Mouse (Mus musculus): ENCODE results near the gene Chic2. TPM values are rescaled to one million over a fixed set of nuclear protein-coding genes. Genes with fewer than 3 reads are reported as not detected.
A peak's percentile ranks its signal among the peaks of the same experiment; 100 is the strongest.

The Chic2 gene
- polyA plus RNA-seq, 1 experiment = 36.9 TPM

DNA sequence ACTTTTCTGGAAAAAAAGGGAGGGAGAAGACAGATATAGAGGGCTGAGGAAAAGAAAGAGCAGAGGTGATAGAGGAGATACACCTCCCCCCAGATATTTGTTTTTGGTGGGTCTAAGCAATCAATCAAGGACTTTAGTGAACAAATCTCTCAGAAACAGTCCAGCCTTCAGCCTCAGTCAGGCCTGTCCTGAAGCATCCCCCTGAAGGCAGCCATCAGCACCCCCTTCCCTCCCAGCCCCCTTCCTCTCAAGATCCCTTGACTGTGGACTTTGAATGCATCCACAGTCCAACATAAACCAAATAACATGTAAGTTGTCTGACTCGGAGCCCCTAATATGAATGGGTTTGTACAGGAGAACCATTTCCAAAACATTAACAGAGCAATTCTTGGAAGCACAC lies 28.6 kb upstream of the Chic2 start:
- TF ChIP-seq GATA1 (IDR thresholded peaks at IDR 0.05; ENCODE audit: low read length) = no peak

DNA sequence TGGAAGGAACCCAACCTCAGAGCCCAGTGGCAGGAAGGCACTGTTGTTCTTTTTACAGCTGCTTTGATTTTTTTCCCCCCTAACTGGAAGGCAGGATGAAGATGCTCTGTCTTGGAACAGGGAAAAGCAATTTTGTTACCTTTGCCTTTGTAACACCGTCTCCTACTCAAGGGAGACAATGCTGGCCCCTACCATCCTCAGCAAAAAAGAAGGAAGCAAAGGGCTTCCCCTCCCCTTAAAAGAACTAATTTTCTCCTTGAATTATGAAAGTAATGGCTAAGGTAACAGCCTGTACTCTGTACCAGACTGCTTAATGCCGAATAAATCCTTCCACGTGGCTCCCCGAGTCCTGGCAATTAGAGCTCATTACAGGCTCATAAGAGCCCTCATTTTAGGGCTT lies 28.0 kb upstream of the Chic2 start:
- no peak for TF ChIP-seq GATA1 (IDR thresholded peaks at IDR 0.05; ENCODE audit: low read length)

DNA sequence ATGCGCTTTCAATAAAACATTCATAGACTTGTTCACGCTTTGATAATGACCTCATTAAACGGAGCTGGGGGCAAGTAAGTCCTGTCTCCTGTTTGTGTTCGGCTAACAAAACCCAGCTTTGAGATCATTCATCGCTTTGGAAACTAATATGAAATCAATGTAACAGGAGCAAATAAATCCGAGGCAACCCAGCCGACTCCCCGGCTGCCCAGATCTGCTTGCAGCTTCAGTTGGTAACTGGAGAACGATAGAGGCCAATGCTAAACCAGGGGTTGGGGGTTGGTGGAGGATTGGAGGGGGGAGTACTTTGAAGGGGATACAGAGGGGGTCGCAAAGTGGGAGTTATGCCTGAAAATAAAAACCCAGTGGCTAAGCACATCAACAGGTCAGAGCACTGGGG lies 27.4 kb upstream of the Chic2 start:
- TF ChIP-seq GATA1 (IDR thresholded peaks at IDR 0.05; ENCODE audit: low read length) = no peak

DNA sequence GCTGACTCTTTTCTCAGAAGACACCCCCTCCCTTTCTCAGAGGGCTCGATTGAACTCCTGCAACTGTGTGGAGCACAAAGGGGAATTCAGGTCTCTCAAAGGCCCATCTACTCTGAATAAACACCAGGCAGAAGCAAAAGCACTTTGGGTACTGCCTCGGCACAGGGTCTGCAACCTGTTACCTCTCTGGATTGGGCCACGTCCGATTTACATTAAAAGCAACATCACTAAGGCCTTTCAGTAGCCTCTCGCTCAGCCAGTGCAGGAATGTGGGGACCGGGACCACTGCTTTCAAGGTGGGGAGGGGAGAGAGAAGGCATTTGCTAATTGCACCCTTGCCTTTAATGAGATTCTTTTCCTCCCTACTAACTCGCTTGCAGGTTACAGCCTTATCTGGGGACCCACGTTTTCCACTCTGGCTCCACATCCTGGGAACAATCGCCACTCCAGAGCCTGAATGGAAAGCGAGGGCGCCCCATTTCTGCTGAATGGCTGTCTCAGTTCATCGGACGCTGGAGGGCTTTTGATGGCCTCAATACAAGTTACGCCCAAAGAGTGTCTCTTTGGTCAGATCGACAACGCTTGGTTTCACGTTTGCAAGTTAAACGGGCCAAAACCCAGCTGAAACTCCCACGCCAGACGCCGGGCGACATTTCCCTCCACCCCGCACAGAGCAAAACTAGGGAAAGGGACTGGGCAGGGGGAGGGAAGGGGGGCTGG lies 26.2 kb upstream of the Chic2 start:
- TF ChIP-seq GATA1 (IDR thresholded peaks at IDR 0.05; ENCODE audit: low read length) = no peak

DNA sequence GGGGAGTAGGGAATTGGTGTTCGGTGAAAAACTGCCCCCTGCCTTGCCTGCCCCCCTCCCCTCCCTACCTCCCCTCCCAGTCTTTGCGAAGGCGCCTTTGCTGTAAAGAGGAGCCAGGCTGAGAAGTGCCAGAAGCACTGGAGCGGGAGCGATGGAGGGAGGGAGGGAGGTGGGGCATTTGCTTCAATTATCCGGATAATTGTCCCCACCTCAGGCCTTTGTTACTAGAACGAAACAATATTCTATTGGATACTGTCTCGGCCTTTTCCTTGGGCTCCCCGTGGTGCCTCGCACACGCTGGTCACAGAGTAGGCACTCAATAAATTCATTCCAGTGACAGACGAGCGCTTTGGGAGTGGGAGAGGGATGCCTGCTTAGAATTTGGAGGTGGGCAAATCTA lies 25.6 kb upstream of the Chic2 start:
- TF ChIP-seq GATA1 (IDR thresholded peaks at IDR 0.05; ENCODE audit: low read length) = no peak

DNA sequence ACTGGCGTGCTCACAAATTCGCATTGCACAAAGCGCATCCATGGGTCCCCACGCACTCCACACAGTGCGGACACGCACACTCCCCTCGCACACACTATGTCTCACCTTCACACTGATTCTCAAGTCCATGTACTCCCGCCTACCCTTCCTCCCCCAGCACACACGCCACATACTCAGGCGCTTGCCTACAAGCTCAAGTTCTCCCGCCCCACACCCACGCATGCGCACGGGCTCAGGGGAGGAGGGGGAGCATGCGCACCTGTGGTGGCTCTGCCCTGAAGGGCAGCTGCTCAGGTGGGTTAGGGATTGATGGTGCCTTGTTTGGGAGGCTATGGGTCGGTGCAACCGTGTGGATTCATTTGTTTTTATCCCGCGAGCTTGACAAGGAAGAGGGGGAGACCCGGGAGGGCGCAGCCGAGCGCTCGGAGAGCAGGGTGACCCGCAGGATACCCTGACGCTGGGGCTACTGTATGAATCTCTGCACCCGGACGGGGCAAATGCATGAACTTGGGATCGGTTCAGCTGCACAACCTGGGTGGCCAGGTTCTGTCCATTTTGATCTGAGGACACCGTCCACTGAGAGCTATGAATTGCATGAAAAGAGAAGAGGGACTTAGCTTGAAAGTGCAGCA lies 22.7 kb upstream of the Chic2 start:
- TF ChIP-seq GATA1 (IDR thresholded peaks at IDR 0.05; ENCODE audit: low read length) = no peak

DNA sequence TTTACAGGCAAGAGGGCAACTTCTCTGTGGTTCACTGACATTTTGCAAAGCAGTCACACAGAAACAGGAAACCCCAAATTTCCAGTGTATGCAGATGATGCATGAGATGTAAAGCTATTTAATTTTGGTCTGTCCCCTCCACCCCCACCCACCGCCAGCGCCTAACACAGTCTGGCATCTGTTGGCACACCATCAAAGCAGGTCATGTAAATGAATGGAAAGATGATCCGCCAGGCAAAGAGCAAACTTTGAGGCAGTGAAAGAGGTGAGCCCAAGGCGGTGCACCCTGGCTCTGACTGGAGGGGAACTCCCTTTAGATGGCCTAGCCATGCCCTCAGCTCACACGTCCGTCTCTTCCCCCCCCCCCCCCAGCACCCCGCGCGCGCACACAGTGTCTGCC lies 22.1 kb upstream of the Chic2 start:
- no peak for TF ChIP-seq GATA1 (IDR thresholded peaks at IDR 0.05; ENCODE audit: low read length)

DNA sequence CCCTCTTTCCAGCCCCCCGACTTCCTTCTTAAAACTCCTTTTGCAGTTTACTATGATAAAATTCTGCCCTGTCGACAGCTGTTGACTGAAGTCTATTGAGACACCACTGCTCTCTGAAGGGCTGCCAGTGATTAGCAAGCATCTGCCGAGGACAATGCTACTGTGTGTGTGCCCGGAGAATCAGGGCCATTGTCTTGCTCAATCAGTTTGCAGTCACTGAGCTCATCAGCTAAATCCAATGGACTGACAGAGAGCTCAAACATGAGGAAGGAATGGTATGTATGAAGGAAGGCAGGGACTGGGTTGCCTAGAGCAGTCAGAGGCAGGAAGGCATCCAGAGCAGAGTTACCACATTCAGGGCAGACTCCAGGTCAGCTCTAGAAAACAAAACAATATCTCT lies 18.6 kb upstream of the Chic2 start:
- no peak for TF ChIP-seq GATA1 (IDR thresholded peaks at IDR 0.05; ENCODE audit: low read length)

DNA sequence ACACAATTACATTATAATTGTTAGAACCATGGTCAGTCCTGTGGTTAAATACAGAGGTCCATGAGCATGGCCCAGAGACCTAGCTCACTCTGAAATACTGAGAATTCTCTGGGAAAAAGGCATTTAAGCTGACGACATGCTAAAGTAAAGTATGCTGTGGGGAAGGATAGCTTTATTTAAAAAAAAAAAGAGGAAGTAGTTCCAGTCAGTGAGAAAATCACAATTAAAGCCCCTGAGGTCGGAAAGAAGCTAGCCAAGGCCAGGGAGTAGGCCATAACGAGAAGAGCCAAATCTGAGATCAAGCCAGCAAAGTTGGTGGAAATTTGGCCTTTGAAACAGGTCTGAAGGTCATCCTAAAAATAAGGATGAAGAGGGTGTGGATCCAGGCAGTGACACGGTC lies 6.5 kb upstream of the Chic2 start:
- no peak for TF ChIP-seq GATA1 (IDR thresholded peaks at IDR 0.05; ENCODE audit: low read length)

DNA sequence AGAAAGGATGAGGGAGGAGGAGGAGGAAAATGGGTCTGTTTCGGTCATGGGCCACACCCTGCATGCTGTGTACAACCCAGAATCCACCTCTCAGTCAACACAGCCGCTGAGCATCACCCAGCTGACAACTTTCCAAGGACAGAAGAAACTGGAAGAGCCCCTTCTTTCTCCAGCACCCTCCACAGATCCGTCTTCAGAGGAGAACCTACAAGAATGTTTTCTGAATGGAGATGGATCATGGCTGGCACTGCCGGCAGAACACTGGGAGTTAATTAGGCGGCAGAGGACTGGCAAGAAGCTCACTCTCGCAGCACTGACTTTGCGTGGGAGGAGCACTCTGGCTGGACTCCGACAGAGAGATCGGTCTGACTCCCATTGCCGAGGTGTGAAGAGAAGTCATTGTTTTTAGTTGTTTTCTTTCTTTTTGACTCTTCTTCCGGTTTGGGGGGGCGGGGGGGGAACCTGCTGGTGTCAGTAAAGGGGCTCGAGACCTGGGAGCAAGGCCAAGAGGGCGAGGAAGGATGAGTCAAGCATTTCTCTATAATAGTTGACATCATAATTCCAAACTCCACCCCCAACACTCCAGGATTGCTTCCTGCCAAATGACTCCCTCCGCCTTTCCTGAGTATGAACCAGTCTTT lies 2.2 kb upstream of the Chic2 start:
- TF ChIP-seq GATA1 (IDR thresholded peaks at IDR 0.05; ENCODE audit: low read length) = no peak

DNA sequence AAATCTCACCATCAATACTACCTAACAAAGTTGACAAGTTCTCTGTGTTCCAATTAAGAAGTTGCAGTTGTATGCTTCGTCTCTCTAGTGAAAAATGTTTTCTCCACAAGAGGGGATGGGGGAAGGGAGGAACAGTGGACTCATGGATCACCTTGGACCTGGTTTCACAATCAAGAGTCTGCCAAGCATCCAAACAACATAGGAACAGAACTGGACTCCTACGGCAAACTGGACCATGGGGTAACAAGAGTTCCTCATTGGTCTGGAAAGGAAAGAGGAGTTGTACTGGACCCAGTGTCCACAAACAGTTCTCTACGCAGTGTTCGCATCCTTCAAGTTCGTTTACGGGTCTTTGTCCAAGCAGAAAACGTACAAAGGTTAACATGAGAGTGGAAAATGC lies 797 bp upstream of the Chic2 start:
- TF ChIP-seq GATA1 (IDR thresholded peaks at IDR 0.05; ENCODE audit: low read length) = no peak

DNA sequence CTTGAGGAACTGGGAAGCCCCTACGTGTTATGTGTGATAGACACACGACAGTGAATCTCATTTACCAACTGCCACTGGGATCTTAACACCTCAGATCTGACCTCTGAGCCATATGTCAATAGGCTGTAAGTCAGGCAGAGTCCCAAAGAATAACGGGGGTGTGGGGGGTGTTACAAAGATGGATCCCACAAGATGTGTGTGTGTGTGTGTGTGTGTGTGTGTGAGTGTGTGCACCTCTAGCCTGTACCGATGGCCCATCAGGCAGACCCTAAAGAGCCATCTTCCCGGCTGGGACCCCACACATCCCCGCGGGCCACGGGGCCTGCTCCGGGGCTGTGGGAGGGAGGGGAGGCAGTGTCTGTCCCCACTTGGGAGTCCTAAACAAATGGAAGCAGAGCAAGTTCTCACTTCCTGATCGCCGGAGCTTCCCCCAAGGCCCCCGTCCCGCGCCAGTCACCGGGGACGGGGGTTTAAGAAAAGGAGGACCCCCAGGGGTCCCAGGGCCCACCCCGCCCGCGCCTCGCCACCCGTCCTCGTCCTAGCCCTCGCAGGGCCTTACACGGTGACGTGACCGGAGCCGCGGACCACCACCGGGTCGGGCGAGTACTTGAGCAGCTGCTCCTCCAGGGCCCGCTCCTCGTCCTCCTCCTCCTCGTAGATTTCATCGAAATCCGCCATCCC lies 813 bp downstream of the Chic2 start:
- no peak for TF ChIP-seq GATA1 (IDR thresholded peaks at IDR 0.05; ENCODE audit: low read length)

DNA sequence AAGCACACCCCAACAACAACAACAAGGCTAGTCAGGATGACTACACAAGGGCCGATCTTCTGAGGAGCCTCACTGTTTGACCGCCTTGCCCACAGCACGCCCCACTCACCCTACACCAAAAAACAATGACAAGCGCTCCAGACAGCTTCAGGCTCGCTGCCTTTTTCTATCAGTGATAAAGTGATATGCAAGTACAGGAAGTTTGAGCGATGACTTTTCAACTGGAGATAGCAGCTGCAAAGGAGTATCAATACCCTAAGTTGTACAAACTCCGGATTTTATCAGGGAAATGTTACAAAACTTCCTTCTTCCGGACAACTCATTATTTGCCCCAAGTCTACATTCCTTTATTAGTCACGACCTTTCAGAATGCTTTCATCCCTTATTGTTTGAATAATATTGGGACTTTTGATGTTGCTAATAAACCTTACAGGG lies 1.5 kb downstream of the Chic2 start:
- peak; percentile 42 for TF ChIP-seq GATA1 (IDR thresholded peaks at IDR 0.05; ENCODE audit: low read length)

DNA sequence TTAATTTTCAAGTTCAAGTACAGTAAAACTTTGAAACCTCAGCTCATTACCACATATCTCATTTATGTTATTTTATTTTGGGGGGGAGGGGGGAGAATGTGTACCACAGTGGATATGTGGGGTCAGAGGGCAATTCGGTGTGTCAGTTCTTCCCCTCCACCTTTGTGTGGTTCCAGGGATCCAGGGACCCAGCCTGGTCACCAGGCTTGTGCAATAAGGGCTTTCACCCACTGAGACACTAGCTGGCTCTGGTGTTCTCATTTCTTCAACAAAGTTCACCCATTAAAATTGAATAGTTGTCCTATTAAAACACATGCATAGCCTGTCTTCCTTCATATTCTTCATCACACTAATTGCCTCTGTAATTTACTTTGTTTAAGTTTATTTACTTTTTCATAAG lies 5.3 kb downstream of the Chic2 start:
- TF ChIP-seq GATA1 (IDR thresholded peaks at IDR 0.05; ENCODE audit: low read length) = no peak

DNA sequence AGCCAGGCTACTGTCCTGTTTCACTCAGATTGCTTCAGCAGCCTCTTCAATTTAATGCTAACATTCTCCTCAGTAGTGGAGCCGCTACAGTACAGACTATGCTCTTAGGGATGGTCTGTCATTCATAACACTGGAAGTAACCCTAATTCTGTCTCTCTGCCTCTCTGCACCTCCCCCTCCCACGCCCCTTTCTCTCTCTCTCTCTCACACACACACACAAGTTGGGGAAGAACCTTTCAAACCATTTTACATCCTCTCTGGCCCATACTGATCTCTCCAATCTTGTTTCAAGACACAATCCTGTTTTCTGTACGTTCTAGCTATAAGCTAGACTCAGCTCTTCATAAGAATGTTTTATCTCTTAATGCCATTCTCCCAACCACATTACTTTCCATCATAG lies 9.1 kb downstream of the Chic2 start:
- no peak for TF ChIP-seq GATA1 (IDR thresholded peaks at IDR 0.05; ENCODE audit: low read length)

DNA sequence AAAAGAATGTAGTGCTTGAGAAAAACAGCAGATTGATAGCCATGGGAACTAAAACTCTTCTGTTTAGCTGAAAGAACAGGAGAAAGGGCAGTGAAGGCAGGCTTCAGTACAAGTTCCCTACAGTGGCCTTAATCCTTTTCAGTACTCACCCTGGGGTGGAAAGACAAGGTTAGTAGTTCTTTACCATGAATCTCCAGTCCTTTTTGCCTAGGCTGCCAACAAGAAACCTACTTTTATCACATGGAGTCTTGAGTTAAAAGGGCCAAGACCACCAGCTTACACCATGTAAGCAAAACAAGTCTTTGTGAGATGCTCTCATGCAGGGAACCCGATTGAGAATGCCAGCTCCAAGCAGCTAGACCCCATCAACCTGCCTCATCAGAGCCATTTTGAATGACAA lies 29.8 kb downstream of the Chic2 start:
- no peak for TF ChIP-seq GATA1 (IDR thresholded peaks at IDR 0.05; ENCODE audit: low read length)
